Mouse (Mus musculus) erythroblast, adult 5-6 weeks (primary cell): ENCODE data around the gene Isca1. TPM values are rescaled to one million over a fixed set of nuclear protein-coding genes. Genes with fewer than 3 reads are reported as not detected.
"Not testable (repeated sequence)": the region's sequence is repeated elsewhere in the genome, so short reads cannot be mapped to it uniquely, and the experiment has no call there.

ENCODE experiments used
- ATAC-seq: replicated peaks from 2 replicates; pipeline ENCODE4 v1.8.0; 2016; ENCODE audit warnings: moderate number of reproducible peaks, mild to moderate bottlenecking, moderate TSS enrichment, inconsistent platforms; ENCODE audit not compliant: poor library complexity, low FRiP score, severe bottlenecking
- total RNA-seq, 2 experiments: library from RNA; stranded (forward) in 1 of 2; stranded (reverse) in 1 of 2; fragments of 150-400 nt in 1 of 2; fragments of 200-764, 138-1000 nt in 1 of 2; gene quantifications; 2 replicates each; pipeline versions ENCODE4 v1.2.3 to v1.2.4; 2015 to 2017; ENCODE audit warnings: low replicate concordance in 2 of 2

Gene Isca1
- total RNA-seq, 2 experiments from 2014 or later: 667 to 742 TPM

- ATAC-seq: no peak
These were observed 12.7 kb downstream of the Isca1 start for GRCm38 (mm10) chr13:59756906-59757305.

DNA sequence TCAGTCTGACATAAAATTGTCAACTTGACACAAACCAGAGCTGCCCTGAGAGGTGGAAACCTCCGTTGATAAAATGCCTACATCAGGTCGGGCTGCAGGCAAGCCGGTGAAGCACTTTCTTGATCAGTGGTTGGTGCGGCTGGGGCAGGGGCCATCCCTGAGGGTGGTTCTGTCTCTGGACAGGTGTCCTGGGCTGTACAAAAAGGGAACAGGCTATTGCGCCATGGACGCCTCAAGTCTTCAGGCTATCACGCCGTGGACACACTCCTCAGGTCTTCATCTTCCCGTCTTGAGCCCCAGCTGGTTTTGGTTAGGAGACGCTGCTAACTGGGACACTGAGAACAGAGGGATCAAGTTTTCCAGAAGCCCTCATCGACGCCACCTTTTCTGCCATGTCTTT is 19.3 kb downstream of the Isca1 start:
- no peak for ATAC-seq

DNA sequence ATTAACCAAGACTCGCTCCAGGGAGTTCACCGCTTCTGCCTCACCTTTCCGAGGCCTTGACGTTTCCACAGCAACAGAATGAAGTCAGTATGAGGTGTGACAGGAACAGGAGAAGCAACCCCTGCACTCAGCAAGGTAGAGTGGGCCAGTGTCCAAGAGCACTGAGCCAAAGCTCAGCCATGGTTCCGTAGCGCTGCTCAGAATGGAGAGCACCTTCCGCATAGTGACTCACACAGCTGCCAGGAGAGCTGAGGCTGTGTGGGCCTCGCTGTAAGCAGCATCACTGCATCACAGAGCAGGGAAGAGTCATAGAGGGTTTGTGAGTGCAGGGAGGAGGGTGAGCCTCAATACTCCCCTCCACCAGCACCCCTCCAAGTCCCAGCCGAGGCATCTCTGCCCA is 22.9 kb downstream of the Isca1 start, which contains the start of gene 1700014D04Rik:
1700014D04Rik (minus strand) TSS at position 42 of the 400 bp plus-strand sequence.
- ATAC-seq: no peak

DNA sequence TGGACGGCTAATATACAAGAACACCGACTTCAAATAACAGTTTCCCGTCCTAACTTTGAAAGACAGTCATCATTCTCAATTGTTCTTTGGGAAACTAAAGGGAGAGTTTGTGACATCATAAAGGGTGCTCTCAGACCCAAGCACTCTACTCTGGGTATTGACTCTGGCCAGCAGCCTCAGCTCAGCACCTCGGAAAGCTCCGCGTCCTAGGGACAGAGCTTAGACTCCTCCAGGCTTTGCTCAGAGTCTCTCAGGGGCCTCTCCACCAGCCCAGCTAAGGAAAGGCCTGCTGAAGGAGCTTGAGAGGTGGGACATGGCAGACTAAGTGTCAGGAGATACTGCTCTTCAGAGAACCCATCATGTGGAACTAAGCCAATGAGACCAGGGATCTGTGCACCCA is 23.4 kb downstream of the Isca1 start:
- no peak for ATAC-seq

DNA sequence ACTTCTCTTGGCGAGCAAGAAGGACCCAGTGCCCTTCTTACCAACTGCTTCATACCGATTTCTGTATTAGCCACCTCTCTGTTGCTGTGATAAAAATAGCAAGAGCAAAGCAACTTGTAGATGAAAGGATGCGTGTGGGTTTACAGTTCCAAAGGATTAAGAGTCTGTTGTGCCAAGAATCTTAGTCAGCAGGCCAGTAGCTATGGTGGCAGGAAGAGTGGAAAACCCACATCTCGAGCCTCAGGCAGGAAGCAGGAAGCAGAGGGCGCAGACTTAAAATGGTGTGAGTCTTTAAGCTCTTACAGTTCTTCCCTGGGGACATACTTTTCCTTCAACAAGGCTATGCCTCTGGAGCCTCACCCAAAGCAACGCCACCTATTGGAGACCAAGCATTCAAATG is 24.1 kb downstream of the Isca1 start:
- ATAC-seq: no peak

- ATAC-seq: no peak
These were observed 27.9 kb downstream of the Isca1 start for GRCm38 (mm10) chr13:59741697-59742096.

DNA sequence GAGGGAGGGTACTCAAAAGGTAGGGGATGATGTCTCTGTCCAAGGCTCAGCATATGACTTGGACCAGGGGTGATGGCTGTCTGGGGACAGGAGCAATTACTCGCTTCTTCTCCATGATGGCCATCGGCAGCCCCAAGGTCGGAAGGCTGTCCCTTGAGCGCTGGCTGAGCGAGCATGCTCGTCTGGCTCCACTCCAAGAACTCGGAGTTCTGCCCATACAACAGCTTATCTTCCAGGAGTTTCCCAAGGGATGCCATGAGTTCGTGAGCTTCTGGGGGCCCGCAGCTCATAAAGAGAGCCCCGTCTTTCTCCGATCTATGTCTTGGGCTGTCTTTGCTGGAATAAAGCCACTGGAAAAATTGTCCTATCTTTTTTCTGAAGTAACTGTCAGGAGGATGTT is 28.5 kb downstream of the Isca1 start:
- ATAC-seq: no peak

DNA sequence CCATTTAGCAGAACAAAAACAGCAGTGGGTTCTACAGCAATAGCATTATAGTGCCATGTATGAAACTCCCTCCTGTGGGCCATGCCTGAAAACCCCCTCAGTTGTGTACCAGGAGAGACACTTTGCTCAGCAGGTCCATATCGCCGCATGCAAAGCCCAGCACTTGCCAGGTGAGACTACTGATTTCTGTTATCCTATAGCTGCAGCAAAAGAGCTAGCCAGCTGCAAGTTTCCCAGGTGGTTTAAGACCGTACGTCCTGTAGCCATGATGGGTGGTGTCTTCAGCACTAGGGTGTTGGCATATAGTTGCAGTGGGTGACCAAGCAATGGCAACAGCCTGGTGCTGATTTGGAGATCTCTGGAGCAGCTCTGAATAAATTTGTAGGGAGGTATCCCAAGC is 30.2 kb downstream of the Isca1 start:
- peak; percentile 74 for ATAC-seq

DNA sequence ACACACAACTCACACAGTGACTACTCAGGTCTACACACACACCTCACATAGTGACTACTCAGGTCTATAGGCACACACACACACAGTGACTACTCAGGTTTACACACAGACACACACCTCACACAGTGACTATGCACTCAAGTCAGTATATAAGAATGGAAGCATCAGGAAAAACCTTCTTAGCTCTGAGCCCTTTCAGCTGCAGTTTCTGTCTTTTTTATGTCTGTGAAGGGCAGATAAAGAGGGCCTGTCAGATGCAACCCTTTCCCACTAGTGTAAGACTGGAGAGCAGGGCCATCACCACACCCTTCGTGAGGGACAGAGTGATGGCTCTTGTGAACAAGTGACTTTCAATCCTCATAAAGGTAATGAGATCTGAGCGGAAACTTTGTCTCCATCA is 31.2 kb downstream of the Isca1 start:
- peak; percentile 72 for ATAC-seq

DNA sequence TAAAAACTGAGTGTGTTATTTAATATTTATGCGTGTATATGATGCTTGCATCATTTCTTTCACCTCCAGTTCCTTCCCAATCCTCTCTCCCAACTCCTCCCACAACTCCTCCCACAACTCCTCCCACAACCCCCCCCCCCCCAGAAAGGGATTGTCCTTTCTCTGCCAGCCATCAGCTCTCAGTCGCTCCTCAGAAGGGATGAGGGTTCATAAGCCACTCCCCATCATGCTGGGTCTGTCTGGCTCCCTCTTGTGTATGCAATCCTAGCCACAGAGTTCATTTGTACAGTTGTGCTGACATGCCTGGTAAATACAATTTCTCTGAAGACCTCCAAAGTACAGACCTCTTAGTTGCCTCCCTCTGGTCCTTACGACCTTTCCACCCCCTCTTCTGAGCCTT is 34.4 kb downstream of the Isca1 start:
- 0 out of 2 replicates have a peak, but pooled peaks have one; percentile 19 for ATAC-seq

DNA sequence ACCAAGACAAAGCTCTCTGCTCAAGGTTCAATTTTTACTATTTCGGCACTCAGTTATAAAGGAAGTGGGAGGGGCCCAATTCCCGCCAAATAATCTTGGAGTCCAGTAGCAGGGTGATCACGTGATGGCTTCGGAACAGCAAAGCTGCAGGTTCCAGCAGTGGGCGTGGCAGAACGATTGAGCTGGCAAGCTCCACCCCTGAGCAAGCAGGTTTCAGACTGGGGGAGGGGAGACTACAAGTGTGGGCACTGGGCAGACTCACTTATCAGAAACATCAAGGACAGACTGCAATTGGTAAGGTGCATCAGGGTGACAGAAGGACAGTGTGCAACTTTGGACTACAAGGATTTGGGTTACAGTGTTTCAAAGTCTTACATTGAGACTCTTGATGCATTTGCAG is 35.3 kb downstream of the Isca1 start:
- not testable (repeated sequence) for ATAC-seq

DNA sequence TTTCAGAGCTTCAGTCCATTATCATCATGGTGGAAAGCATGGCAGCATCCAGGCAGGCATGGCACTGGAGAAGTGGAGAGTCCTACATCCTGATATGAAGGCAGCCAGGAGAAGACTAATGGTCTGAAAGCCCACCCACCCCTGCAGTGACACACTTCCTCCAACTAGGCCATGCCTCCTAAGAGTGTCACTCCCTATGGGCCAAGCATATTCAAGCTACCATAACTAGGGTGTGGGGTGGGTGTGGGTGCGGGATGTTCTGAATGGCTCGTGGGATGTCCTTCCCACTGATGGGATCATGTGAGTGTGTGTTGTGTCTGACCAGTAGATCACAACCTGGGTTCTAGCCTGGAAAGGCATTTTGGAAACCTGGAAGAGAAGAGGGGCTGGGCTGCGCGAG is 35.7 kb downstream of the Isca1 start:
- ATAC-seq: no peak

DNA sequence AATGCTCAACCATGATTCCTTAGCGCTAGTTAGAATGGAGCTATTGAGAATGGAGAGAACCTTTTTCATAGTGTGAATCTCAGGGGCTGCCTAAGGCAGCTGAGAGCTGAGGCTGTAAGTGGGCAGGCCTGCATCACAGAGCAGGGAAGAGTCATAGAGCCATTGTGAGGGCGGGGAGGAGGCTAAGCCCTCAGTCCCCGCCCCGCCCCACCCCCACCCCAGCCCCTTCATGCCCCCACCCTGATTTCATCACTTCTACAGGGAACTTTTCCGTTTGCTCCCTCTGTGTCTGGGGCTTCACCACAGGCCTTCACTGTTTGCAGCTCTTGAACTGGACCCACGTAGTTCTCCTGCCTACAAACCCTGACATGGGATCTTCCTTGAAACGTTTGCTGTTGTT is 38.0 kb downstream of the Isca1 start, which contains the start of gene Spata31d1d:
Spata31d1d (minus strand) TSS at position 101 of the 400 bp plus-strand sequence.
- ATAC-seq: no peak

DNA sequence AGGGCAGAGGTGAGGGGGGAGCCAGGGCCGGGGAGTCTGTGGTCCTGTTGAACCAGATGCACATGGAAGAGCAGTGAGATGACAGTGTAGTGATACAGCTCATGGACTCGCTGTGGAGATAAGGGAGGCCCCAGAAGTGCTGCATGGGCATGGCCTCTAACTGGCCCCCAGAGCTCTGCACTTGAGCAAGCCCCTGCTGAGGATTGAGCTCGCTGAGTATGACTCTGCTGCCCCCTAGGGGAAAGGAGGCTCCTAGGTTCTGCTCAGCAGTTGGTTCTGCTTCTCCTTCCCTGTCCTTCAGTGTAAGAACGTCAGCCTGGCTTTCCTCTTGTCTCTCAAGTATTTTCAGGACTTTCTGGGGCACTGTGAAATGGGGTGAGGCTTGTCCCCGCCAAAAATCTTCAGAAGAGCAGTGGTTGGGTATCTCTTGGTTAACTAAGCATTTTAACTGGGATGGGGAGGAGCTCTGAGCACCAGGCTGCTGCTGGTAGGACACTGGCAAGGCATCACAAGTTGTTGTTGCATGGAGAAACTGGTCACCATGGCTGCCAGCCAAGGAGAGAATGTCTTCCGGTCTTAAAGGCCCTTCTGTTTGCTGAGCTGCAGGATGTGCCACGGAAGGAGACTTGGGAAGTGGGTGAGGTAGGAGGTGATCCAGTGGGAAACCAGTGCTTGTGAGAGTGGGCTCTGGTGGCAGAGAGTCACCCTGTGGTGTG is 41.1 kb downstream of the Isca1 start:
- ATAC-seq: peak; percentile 82

DNA sequence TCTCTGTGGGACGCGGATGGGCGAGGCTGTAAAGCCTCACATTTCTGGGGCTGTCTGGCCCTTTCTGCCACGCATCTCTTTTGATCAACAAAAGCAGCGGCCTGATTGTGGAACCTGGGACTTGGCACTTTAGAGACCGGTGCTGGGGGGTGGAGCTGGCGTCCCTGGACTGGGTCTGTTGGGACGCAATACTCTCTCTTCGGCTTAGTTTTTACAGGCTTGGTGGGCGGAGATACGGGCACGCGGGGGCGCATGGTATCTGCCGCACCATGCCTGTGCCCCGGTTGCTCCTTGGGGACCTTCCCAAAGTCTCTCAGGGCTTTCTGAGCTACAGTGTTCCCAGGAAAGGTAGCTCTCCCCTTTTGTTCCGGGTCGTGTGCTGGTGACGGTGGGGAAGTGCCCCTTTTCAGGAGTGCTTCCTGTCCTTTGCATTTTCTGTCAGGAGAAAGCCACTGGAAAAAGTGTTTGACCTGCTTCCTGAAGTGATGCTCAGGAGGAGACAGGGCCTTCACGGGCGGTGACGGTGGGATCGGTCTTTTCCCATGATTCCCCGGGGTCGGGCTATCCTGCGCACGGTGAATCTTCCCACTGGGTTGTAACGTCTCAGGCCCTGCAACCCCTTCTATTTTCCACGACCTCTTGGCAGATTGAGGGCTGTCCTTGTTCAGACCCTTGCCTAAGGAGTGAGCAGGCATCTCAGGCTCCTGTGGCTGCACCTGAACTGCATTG is 43.3 kb downstream of the Isca1 start:
- ATAC-seq: no peak

GRCm38 (mm10) chr13:59722089-59722488 is 47.5 kb downstream of the Isca1 start:
- ATAC-seq: not testable (repeated sequence)

- ATAC-seq: no peak
These were observed 50.1 kb downstream of the Isca1 start for GRCm38 (mm10) chr13:59719475-59719874.

DNA sequence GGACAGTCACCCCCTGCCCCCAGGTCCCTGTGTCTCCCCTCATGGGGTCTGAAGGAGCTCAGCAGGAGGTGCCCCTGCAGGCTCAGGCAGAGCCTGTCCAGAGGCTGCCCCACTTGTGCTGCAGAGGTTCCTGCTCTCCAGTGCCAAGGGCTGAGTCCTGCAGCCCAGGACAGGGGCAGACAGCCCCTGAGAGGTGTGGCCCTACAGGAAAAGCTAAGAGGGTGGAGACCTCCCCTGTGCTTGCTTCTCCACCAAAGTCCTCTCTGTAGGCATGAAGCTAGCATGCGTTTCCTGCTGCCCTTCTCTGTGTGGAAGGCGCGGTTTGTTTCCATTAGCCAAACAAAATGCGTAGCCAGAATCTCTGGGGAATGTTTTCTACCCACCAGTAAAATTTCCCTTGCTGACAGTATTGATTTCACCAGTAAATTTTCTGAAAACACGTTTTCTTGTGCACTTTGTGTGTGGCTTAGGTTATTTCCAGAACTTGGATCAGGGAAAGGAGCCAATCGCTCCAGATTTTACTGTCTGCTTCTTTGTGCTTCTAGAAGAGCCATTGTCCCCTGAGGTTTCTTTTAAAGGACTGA is 50.7 kb downstream of the Isca1 start:
- not testable (repeated sequence) for ATAC-seq

- no peak for ATAC-seq
These were observed 55.9 kb downstream of the Isca1 start for GRCm38 (mm10) chr13:59713710-59714109.

GRCm38 (mm10) chr13:59711984-59712383 is 57.6 kb downstream of the Isca1 start, which contains the start of gene Spata31d1b:
TSS of gene Spata31d1b (plus strand) at chr13:59712284.
- ATAC-seq: not testable (repeated sequence)

GRCm38 (mm10) chr13:59710230-59710629 is 59.4 kb downstream of the Isca1 start, which contains the start of gene Spata31d1a:
TSS of gene Spata31d1a (minus strand) at chr13:59710330.
- ATAC-seq: no peak
